Mouse (Mus musculus) G1E (cell line): Measurements from ENCODE around the gene Ripk1.

Source experiments
- CTCF ChIP-seq: IDR thresholded peaks from 2 replicates; pipeline ENCODE4 v1.5.1; 2012; ENCODE audit warnings: low read depth, low read length, inconsistent platforms, mixed read lengths
- GATA1 ChIP-seq: IDR thresholded peaks from 2 replicates; pipeline ENCODE4 v1.6.1; 2012; ENCODE audit warnings: borderline replicate concordance, low read length, inconsistent platforms, mixed read lengths
- GATA2 ChIP-seq: IDR thresholded peaks from 2 replicates; pipeline ENCODE4 v1.6.1; 2012; ENCODE audit warnings: low read depth, low read length, inconsistent platforms, borderline replicate concordance
- TAL1 ChIP-seq: conservative IDR thresholded peaks from 2 replicates; pipeline ENCODE4 v1.6.1; 2012; ENCODE audit warnings: low read depth, low read length, inconsistent platforms, mixed read lengths

DNA sequence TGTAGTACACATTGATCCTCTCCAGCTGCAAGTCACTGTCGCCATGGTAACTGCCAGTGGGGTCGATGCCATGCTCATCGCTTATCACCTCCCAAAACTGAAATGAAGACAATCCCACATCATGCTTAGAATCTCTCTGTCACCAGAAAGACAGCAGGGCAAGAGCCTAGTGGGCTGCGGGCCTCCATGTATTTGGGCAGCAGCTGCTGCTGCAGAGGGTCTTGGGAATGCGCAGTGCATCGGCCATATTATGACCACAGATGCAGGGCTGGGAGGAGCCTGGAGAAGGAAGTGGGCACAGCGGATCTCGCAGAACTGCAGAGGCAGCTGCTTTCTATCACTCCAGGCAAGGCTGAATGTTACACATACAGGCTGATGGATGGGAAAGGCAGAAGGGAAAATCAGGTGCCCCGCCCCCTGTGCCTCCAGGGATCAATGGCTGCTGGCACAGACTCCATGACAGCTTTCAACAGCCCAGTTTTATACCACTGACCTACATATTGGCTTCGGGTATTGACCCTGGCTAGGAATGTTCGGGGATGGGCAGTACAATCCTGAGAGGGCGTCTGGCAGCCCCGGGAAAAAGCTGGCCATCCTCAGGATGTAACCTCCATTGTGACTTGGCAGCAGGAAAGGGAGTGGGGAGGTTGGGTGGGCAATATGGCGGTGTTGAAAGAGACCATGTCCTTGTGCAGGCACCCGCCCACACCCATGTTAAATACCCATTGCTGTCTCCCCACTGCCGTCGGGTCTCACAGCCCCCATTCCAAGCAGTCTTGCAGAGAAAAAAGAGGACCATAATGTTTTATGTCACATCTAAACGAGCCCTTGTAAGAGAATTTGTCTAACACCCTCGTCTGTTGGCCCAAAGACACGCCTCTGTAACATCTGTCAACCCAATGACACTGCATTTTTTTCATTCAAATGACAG lies 74.7 kb downstream of the Ripk1 start:
- TF ChIP-seq CTCF (no peak), GATA1 (no peak), TAL1 (no peak), GATA2 (no peak)
